Mouse (Mus musculus) bone marrow, adult 2 months (tissue): ENCODE data around the gene Zmym3.

ENCODE experiments used
- CTCF ChIP-seq: fragments of 200-500 bp; IDR thresholded peaks from 2 replicates; pipeline ENCODE4 v1.5.1; 2011; ENCODE audit warnings: low read length, control low read depth; ENCODE audit not compliant: control insufficient read depth, insufficient read depth
- POLR2A ChIP-seq: fragments of 200-500 bp; IDR thresholded peaks from 2 replicates; pipeline ENCODE4 v1.6.1; 2011; ENCODE audit warnings: low read depth, mild to moderate bottlenecking, control low read depth, low read length, borderline replicate concordance; ENCODE audit not compliant: control insufficient read depth

DNA sequence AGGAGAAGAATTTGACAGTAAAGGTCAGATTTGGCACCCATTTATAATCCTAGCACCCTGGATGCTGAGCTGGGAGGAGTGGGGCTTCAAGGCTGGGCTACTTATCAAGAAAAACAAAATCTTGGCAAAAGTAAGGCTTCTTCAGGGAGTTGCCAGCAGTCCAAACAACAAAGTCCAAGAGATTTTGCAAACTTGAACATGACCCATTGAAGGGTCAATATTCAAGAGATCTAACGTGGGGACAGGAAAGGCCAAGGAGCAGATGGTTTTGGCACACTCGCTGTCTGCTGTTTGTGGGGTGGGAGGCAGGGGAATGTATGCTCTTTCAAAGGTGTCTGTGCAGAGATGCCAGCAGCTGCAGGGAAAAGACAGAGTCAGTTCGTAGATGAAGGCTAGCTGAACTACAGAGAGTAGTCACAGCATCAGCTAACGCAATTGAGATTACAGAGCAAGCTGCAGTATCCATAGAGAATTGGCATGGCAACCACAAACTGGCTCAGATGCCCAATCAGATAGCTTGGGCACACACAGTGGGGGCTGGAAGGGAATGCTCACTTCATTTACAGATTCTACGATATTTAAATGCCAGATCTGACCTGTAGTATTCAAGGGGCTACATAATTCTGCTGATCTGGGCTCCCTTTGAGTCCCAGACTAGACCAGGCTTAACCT lies 31.6 kb downstream of the Zmym3 start:
- TF ChIP-seq CTCF (no peak), POLR2A (no peak)
